Mouse (Mus musculus) heart, postnatal 0 days (tissue): ENCODE data around the gene Amhr2. TPM values are rescaled to one million over a fixed set of nuclear protein-coding genes. Genes with fewer than 3 reads are reported as not detected.
A peak's percentile ranks its signal among the peaks of the same experiment; 100 is the strongest.

Experiments used
- ATAC-seq: fragments of 200-750 bp; cut with Nextera tagmentation; 2 replicates; pipeline ENCODE4 v1.8.0; 2017; ENCODE audit warnings: low read depth, moderate number of reproducible peaks, moderate library complexity; ENCODE audit not compliant: insufficient read depth
- DNase-seq: peaks from one replicate; pipeline ENCODE4 v3.0.0-alpha.2; 2016; ENCODE audit warnings: low spot score
- H3K27ac ChIP-seq: fragments of 300-500 bp; sonication (generic); 2 replicates; pipeline ENCODE4 v1.5.1; 2014; ENCODE audit warnings: low read depth, mild to moderate bottlenecking
- H3K27me3 ChIP-seq: fragments of 300-500 bp; sonication (generic); 2 replicates; pipeline ENCODE4 v1.6.1; 2014; ENCODE audit warnings: low read length, mixed read lengths; ENCODE audit not compliant: control insufficient read depth, insufficient read depth
- H3K36me3 ChIP-seq: fragments of 300-500 bp; sonication (generic); replicated peaks from 2 replicates; pipeline ENCODE4 v1.6.1; 2014; ENCODE audit warnings: low read length, mixed read lengths; ENCODE audit not compliant: control insufficient read depth, insufficient read depth
- H3K4me1 ChIP-seq: fragments of 300-500 bp; sonication (generic); 2 replicates; pipeline ENCODE4 v1.6.1; 2014; ENCODE audit warnings: antibody characterized with exemption; ENCODE audit not compliant: control insufficient read depth, insufficient read depth
- H3K4me2 ChIP-seq: fragments of 300-500 bp; sonication (generic); 2 replicates; pipeline ENCODE4 v1.6.1; 2014; ENCODE audit warnings: low read depth, mild to moderate bottlenecking, low read length, moderate library complexity
- H3K4me3 ChIP-seq: fragments of 300-500 bp; sonication (generic); 2 replicates; pipeline ENCODE4 v1.5.1; 2014; ENCODE audit warnings: low read depth, low read length
- H3K9ac ChIP-seq: fragments of 300-500 bp; sonication (generic); replicated peaks from 2 replicates; pipeline ENCODE4 v1.6.1; 2014; ENCODE audit warnings: low read depth, low read length, mixed read lengths
- H3K9me3 ChIP-seq: fragments of 300-500 bp; sonication (generic); replicated peaks from 2 replicates; pipeline ENCODE4 v1.6.1; 2016; ENCODE audit warnings: low read length; ENCODE audit not compliant: control insufficient read depth
- CTCF ChIP-seq: IDR thresholded peaks from 2 replicates; pipeline ENCODE4 v1.5.1; 2016; ENCODE audit warnings: antibody characterized with exemption, control low read depth, low read depth
- EP300 ChIP-seq: IDR thresholded peaks from 2 replicates; pipeline ENCODE4 v1.6.1; 2016; ENCODE audit warnings: antibody characterized with exemption, low read depth
- WGBS: fragments of 180-500 bp; shearing (Covaris S2); extraction: QIAGEN DNeasy Blood & Tissue Kit; methylation state at CpG from one replicate; pipeline ENCODE4 v1.1.7; 2014; 5-methylcytosine and 5-hydroxymethylcytosine counted together
- polyA plus RNA-seq: library from polyadenylated mRNA; unstranded; fragments of >200 nt; fragmentation: Nextera tagmentation; extraction: Ambion mirVana; gene quantifications from 2 replicates; pipeline ENCODE4 v1.2.1, GENCODE M21; 2015
- total RNA-seq: library from RNA; depleted of rRNA; stranded (reverse); fragments of >200 nt; gene quantifications from 2 replicates; pipeline ENCODE4 v1.2.3, GENCODE M21; 2014; ENCODE audit warnings: low replicate concordance

Amhr2 gene
- total and polyA plus RNA-seq, 2 experiments from 2014 or later = 0.19 to 1.9 TPM

GRCm38 (mm10) chr15:102417524-102417923 lies 27.6 kb upstream of the Amhr2 start:
- no peak for ATAC-seq
- Histone ChIP-seq H3K4me1 (no peaks in the 10 kb centered on the region; the same call in 1 of the 2 replicates), H3K36me3 (peaks cover 15% of the 10 kb centered on the region; the same call in 1 of the 2 replicates), H3K4me2 (no peak overlapping the region), H3K27ac (no peak overlapping the region), H3K9ac (no peak overlapping the region), H3K4me3 (no peak overlapping the region), H3K27me3 (no peaks in the 10 kb centered on the region), H3K9me3 (no peaks in the 10 kb centered on the region)
- DNase-seq = no peak
- TF ChIP-seq EP300 = no peak
- TF ChIP-seq CTCF = no peak
- 76% methylated on average over 2 of the region's 2 CpGs for WGBS

- H3K36me3 ChIP-seq = peaks cover 7% of the 10 kb centered on the region
- 24% methylated on average over 1 of the region's 1 CpGs for WGBS
These were observed 24.2 kb upstream of the Amhr2 start for GRCm38 (mm10) chr15:102420986-102421385.

GRCm38 (mm10) chr15:102421437-102421836 lies 23.7 kb upstream of the Amhr2 start:
- Histone ChIP-seq H3K4me3 (no peak overlapping the region), H3K36me3 (peaks cover 11% of the 10 kb centered on the region), H3K4me2 (no peak overlapping the region), H3K27ac (no peak overlapping the region), H3K9me3 (no peaks in the 10 kb centered on the region), H3K4me1 (no peaks in the 10 kb centered on the region; the same call in 1 of the 2 replicates), H3K27me3 (no peaks in the 10 kb centered on the region), H3K9ac (no peak overlapping the region)
- 46% methylated on average over 3 of the region's 3 CpGs for WGBS
- ATAC-seq (no peak), DNase-seq (peak; percentile 47)
- peak; percentile 66 for TF ChIP-seq CTCF
- TF ChIP-seq EP300 = no peak

More at GRCm38 (mm10) chr15:102420986-102421385, 24.2 kb upstream of the Amhr2 start:
- Histone ChIP-seq H3K9ac (no peak overlapping the region), H3K4me3 (no peak overlapping the region), H3K27me3 (no peaks in the 10 kb centered on the region), H3K27ac (0 out of 2 replicates have a peak overlapping the region, but pooled peaks have one; percentile 38), H3K4me1 (no peaks in the 10 kb centered on the region; the same call in 1 of the 2 replicates), H3K9me3 (no peaks in the 10 kb centered on the region), H3K4me2 (no peak overlapping the region)
- no peak for DNase-seq
- no peak for TF ChIP-seq CTCF
- no peak for TF ChIP-seq EP300
- no peak for ATAC-seq

- no peaks in the 10 kb centered on the region; the same call in 1 of the 2 replicates for H3K4me1 ChIP-seq
- no peak for DNase-seq
- no peak for ATAC-seq
These were observed 21.4 kb upstream of the Amhr2 start for GRCm38 (mm10) chr15:102423602-102424240.

GRCm38 (mm10) chr15:102424657-102425056 lies 20.5 kb upstream of the Amhr2 start:
- peaks cover 41% of the 10 kb centered on the region for H3K36me3 ChIP-seq
- no peak overlapping the region for H3K27ac ChIP-seq
- 53% methylated on average over 2 of the region's 2 CpGs for WGBS
- H3K4me1 ChIP-seq = no peaks in the 10 kb centered on the region; the same call in 1 of the 2 replicates
- no peak overlapping the region; the same call in 1 of the 2 replicates for H3K9ac ChIP-seq
- no peaks in the 10 kb centered on the region for H3K27me3 ChIP-seq
- DNase-seq (no peak), ATAC-seq (no peak)
- no peaks in the 10 kb centered on the region for H3K9me3 ChIP-seq
- no peak for TF ChIP-seq CTCF
- no peak for TF ChIP-seq EP300
- no peak overlapping the region for H3K4me2 ChIP-seq
- H3K4me3 ChIP-seq = no peak overlapping the region

More at GRCm38 (mm10) chr15:102423602-102424240, 21.4 kb upstream of the Amhr2 start:
- no peak overlapping the region for H3K4me3 ChIP-seq
- no peak overlapping the region for H3K27ac ChIP-seq
- peaks cover 31% of the 10 kb centered on the region for H3K36me3 ChIP-seq
- H3K4me2 ChIP-seq = no peak overlapping the region
- TF ChIP-seq CTCF (no peak), EP300 (no peak)
- no peaks in the 10 kb centered on the region for H3K9me3 ChIP-seq
- no peak overlapping the region for H3K9ac ChIP-seq
- no peaks in the 10 kb centered on the region for H3K27me3 ChIP-seq
- 95% methylated on average over 2 of the region's 2 CpGs for WGBS
